Mouse (Mus musculus) forebrain, embryonic 10.5 days (tissue): ENCODE measurements around the gene Rbfox3. TPM values are rescaled to one million over a fixed set of nuclear protein-coding genes. Genes with fewer than 3 reads are reported as not detected.

Source experiments
- DNase-seq: peaks from one replicate; pipeline ENCODE4 v3.0.0-alpha.2; 2017; ENCODE audit warnings: low spot score; ENCODE audit errors: extremely low spot score
- H3K27ac ChIP-seq: fragments of 300-500 bp; sonication (generic); 2 replicates; pipeline ENCODE4 v1.5.1; 2016; ENCODE audit warnings: mild to moderate bottlenecking
- H3K27me3 ChIP-seq: fragments of 300-500 bp; sonication (generic); 2 replicates; pipeline ENCODE4 v1.6.1; 2016; ENCODE audit warnings: mild to moderate bottlenecking; ENCODE audit not compliant: poor library complexity, severe bottlenecking
- H3K36me3 ChIP-seq: fragments of 300-500 bp; sonication (generic); replicated peaks from 2 replicates; pipeline ENCODE4 v1.6.1; 2016; ENCODE audit warnings: mild to moderate bottlenecking, moderate library complexity
- H3K4me1 ChIP-seq: fragments of 300-500 bp; sonication (generic); 2 replicates; pipeline ENCODE4 v1.6.1; 2016
- H3K4me3 ChIP-seq: fragments of 300-500 bp; sonication (generic); 2 replicates; pipeline ENCODE4 v1.5.1; 2016; ENCODE audit warnings: mild to moderate bottlenecking, moderate library complexity
- H3K9me3 ChIP-seq: fragments of 300-500 bp; sonication (generic); 2 replicates; pipeline ENCODE4 v1.6.1; 2016; ENCODE audit warnings: mild to moderate bottlenecking, moderate library complexity
- WGBS: fragments of 180-500 bp; shearing (Covaris S2); methylation state at CpG from one replicate; pipeline ENCODE4 v1.1.7; 2016; 5-methylcytosine and 5-hydroxymethylcytosine counted together
- polyA plus RNA-seq: library from polyadenylated mRNA; unstranded; fragments of >200 nt; fragmentation: Nextera tagmentation; extraction: Ambion mirVana; gene quantifications from 2 replicates; pipeline ENCODE4 v1.2.1, GENCODE M21; 2016

Rbfox3 gene
- polyA plus RNA-seq, 1 experiment from 2014 or later: 2.6 TPM

GRCm38 (mm10) chr11:118757488-118757887 is 153.9 kb downstream of the Rbfox3 start:
- 96% methylated on average over 1 of the region's 1 CpGs for WGBS

GRCm38 (mm10) chr11:118755003-118755402 is 156.4 kb downstream of the Rbfox3 start:
- Histone ChIP-seq H3K27me3 (no peaks in the 10 kb centered on the region), H3K27ac (no peak overlapping the region), H3K4me3 (no peak overlapping the region), H3K9me3 (no peaks in the 10 kb centered on the region), H3K4me1 (peaks cover 15% of the 10 kb centered on the region), H3K36me3 (no peaks in the 10 kb centered on the region)
- no peak for DNase-seq
- 90% methylated on average over 17 of the region's 17 CpGs for WGBS

More at GRCm38 (mm10) chr11:118757488-118757887, 153.9 kb downstream of the Rbfox3 start:
- DNase-seq: no peak
- Histone ChIP-seq H3K4me3 (no peak overlapping the region), H3K36me3 (no peaks in the 10 kb centered on the region), H3K27ac (no peak overlapping the region), H3K9me3 (no peaks in the 10 kb centered on the region), H3K4me1 (peaks cover 8% of the 10 kb centered on the region), H3K27me3 (no peaks in the 10 kb centered on the region)

- no peak for DNase-seq
- Histone ChIP-seq H3K27me3 (no peaks in the 10 kb centered on the region), H3K4me1 (peaks cover 15% of the 10 kb centered on the region), H3K4me3 (no peak overlapping the region), H3K36me3 (no peaks in the 10 kb centered on the region), H3K27ac (peak overlapping the region; percentile 35; the same call in 1 of the 2 replicates), H3K9me3 (no peaks in the 10 kb centered on the region)
- WGBS: 65% methylated on average over 4 of the region's 4 CpGs
Measured at GRCm38 (mm10) chr11:118754535-118754934, 156.9 kb downstream of the Rbfox3 start.

- Histone ChIP-seq H3K27ac (0 out of 2 replicates have a peak overlapping the region, but pooled peaks have one; percentile 40), H3K9me3 (no peaks in the 10 kb centered on the region)
- 79% methylated on average over 7 of the region's 7 CpGs for WGBS
Measured at GRCm38 (mm10) chr11:118751879-118752616, 159.3 kb downstream of the Rbfox3 start.

GRCm38 (mm10) chr11:118750745-118751330 is 160.6 kb downstream of the Rbfox3 start:
- H3K4me3 ChIP-seq: no peak overlapping the region
- 81% methylated on average over 11 of the region's 11 CpGs for WGBS
- H3K27ac ChIP-seq: no peak overlapping the region
- H3K9me3 ChIP-seq: no peaks in the 10 kb centered on the region
- peaks cover 19% of the 10 kb centered on the region for H3K27me3 ChIP-seq
- no peak for DNase-seq
- H3K36me3 ChIP-seq: no peaks in the 10 kb centered on the region
- H3K4me1 ChIP-seq: peaks cover 19% of the 10 kb centered on the region

More at GRCm38 (mm10) chr11:118751879-118752616, 159.3 kb downstream of the Rbfox3 start:
- Histone ChIP-seq H3K4me3 (no peak overlapping the region), H3K4me1 (peaks cover 18% of the 10 kb centered on the region), H3K36me3 (no peaks in the 10 kb centered on the region), H3K27me3 (peaks cover 7% of the 10 kb centered on the region)
- DNase-seq: no peak

GRCm38 (mm10) chr11:118749541-118749940 is 161.9 kb downstream of the Rbfox3 start:
- H3K27me3 ChIP-seq: peaks cover 31% of the 10 kb centered on the region
- DNase-seq: no peak
- no peak overlapping the region for H3K27ac ChIP-seq
- H3K9me3 ChIP-seq: no peaks in the 10 kb centered on the region
- peaks cover 29% of the 10 kb centered on the region for H3K4me1 ChIP-seq
- 92% methylated on average over 1 of the region's 1 CpGs for WGBS
- H3K36me3 ChIP-seq: no peaks in the 10 kb centered on the region
- no peak overlapping the region for H3K4me3 ChIP-seq

- H3K9me3 ChIP-seq: no peaks in the 10 kb centered on the region
- 88% methylated on average over 10 of the region's 10 CpGs for WGBS
- H3K36me3 ChIP-seq: no peaks in the 10 kb centered on the region
- H3K27ac ChIP-seq: no peak overlapping the region
- H3K4me3 ChIP-seq: no peak overlapping the region
- no peak for DNase-seq
- peaks cover 33% of the 10 kb centered on the region for H3K4me1 ChIP-seq
- H3K27me3 ChIP-seq: peaks cover 40% of the 10 kb centered on the region
Measured at GRCm38 (mm10) chr11:118748622-118749021, 162.8 kb downstream of the Rbfox3 start.

- peak overlapping the region; percentile 63 for H3K27ac ChIP-seq
- no peak for DNase-seq
- H3K36me3 ChIP-seq: no peaks in the 10 kb centered on the region
- H3K4me3 ChIP-seq: peak overlapping the region; percentile 41; the same call in 1 of the 2 replicates
- H3K4me1 ChIP-seq: peaks cover 52% of the 10 kb centered on the region
- H3K27me3 ChIP-seq: peaks cover 62% of the 10 kb centered on the region
- no peaks in the 10 kb centered on the region for H3K9me3 ChIP-seq
Measured at GRCm38 (mm10) chr11:118745279-118745678, 166.1 kb downstream of the Rbfox3 start.

- DNase-seq: peak; percentile 79
- Histone ChIP-seq H3K4me3 (peak overlapping the region; percentile 41), H3K9me3 (no peaks in the 10 kb centered on the region), H3K36me3 (no peaks in the 10 kb centered on the region), H3K4me1 (peaks cover 57% of the 10 kb centered on the region), H3K27me3 (peaks cover 65% of the 10 kb centered on the region), H3K27ac (peak overlapping the region; percentile 63; the same call in 1 of the 2 replicates)
- WGBS: 3% methylated on average over 15 of the region's 15 CpGs
Measured at GRCm38 (mm10) chr11:118744782-118745181, 166.6 kb downstream of the Rbfox3 start.

GRCm38 (mm10) chr11:118742762-118743161 is 168.6 kb downstream of the Rbfox3 start:
- peaks cover 69% of the 10 kb centered on the region for H3K4me1 ChIP-seq
- no peaks in the 10 kb centered on the region for H3K9me3 ChIP-seq
- no peak overlapping the region for H3K4me3 ChIP-seq
- peaks cover 63% of the 10 kb centered on the region for H3K27me3 ChIP-seq
- peak; percentile 50 for DNase-seq
- WGBS: 14% methylated on average over 3 of the region's 3 CpGs
- H3K36me3 ChIP-seq: no peaks in the 10 kb centered on the region
- no peak overlapping the region for H3K27ac ChIP-seq

- Histone ChIP-seq H3K36me3 (no peaks in the 10 kb centered on the region), H3K27ac (no peak overlapping the region), H3K4me1 (peaks cover 69% of the 10 kb centered on the region), H3K4me3 (no peak overlapping the region), H3K27me3 (peaks cover 59% of the 10 kb centered on the region), H3K9me3 (no peaks in the 10 kb centered on the region)
- 39% methylated on average over 6 of the region's 6 CpGs for WGBS
- no peak for DNase-seq
Measured at GRCm38 (mm10) chr11:118741262-118741661, 170.1 kb downstream of the Rbfox3 start.

- peak; percentile 66 for DNase-seq
- Histone ChIP-seq H3K27ac (no peak overlapping the region), H3K27me3 (peaks cover 46% of the 10 kb centered on the region), H3K9me3 (no peaks in the 10 kb centered on the region), H3K4me1 (peaks cover 71% of the 10 kb centered on the region), H3K4me3 (peak overlapping the region; percentile 38), H3K36me3 (no peaks in the 10 kb centered on the region)
- 16% methylated on average over 6 of the region's 6 CpGs for WGBS
Measured at GRCm38 (mm10) chr11:118740001-118740400, 171.4 kb downstream of the Rbfox3 start.
